Mouse (Mus musculus): Measurements from ENCODE around the gene Vps9d1. TPM values are rescaled to one million over a fixed set of nuclear protein-coding genes. Genes with fewer than 3 reads are reported as not detected.
"Not testable (repeated sequence)": the region's sequence is repeated elsewhere in the genome, so short reads cannot be mapped to it uniquely, and the experiment has no call there.

Vps9d1 gene
- polyA plus RNA-seq, 1 experiment from 2014 or later, result 44.3 TPM

DNA sequence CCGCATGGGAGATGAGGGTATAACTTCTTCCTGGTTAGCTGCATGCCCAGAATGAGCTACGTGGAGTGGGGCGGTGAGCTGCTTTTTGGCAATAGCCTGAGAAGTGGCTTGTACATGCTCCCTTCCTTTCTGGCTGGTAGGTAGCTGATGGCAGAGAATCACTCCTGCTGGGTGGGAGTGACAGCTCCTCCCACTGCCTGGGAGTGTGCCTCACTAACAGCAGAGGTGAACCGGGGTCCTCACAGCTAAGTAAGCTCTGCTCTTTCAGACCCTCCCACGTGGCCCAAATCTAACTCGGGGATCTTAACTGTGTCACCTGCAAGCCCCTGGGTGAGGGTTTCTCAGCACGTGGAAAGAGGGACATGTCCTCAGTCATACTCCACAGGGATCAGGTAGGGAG lies 21.6 kb downstream of the Vps9d1 start:
- Histone ChIP-seq H3K9me3 (replicated peaks) (no peaks in the 10 kb centered on the region), H3K4me3 (no peak overlapping the region), H3K27ac (no peak overlapping the region), H3K27me3 (peaks cover 43% of the 10 kb centered on the region), H3K36me3 (peaks cover 21% of the 10 kb centered on the region), H3K9ac (no peak overlapping the region), H3K4me2 (replicated peaks) (no peak overlapping the region), H3K4me1 (peaks cover 23% of the 10 kb centered on the region)
- WGBS, result 43% methylated on average over 7 of the region's 7 CpGs
- ATAC-seq (ENCODE audit: low FRiP score), result no peak

GRCm38 (mm10) chr8:123231742-123232141 lies 22.4 kb downstream of the Vps9d1 start:
- H3K9me3 ChIP-seq (replicated peaks), result no peaks in the 10 kb centered on the region
- H3K27me3 ChIP-seq, result peaks cover 35% of the 10 kb centered on the region
- H3K4me2 ChIP-seq (replicated peaks), result no peak overlapping the region
- peaks cover 30% of the 10 kb centered on the region for H3K36me3 ChIP-seq
- H3K4me3 ChIP-seq, result no peak overlapping the region
- no peak for ATAC-seq (ENCODE audit: low FRiP score)
- H3K4me1 ChIP-seq, result peaks cover 23% of the 10 kb centered on the region
- 63% methylated on average over 5 of the region's 5 CpGs for WGBS
- no peak overlapping the region for H3K27ac ChIP-seq
- H3K9ac ChIP-seq, result no peak overlapping the region

GRCm38 (mm10) chr8:123230326-123230725 lies 23.8 kb downstream of the Vps9d1 start:
- peaks cover 22% of the 10 kb centered on the region for H3K27me3 ChIP-seq
- 87% methylated on average over 11 of the region's 11 CpGs for WGBS
- H3K9me3 ChIP-seq (replicated peaks); H3K4me3 ChIP-seq; H3K4me2 ChIP-seq (replicated peaks); H3K9ac ChIP-seq; ATAC-seq (ENCODE audit: low FRiP score); H3K27ac ChIP-seq: not testable (repeated sequence)
- H3K4me1 ChIP-seq, result peaks cover 21% of the 10 kb centered on the region
- peaks cover 30% of the 10 kb centered on the region for H3K36me3 ChIP-seq

- 96% methylated on average over 1 of the region's 1 CpGs for WGBS
- H3K27ac ChIP-seq, result no peak overlapping the region
- no peak overlapping the region for H3K4me3 ChIP-seq
- ATAC-seq (ENCODE audit: low FRiP score), result no peak
- peaks cover 19% of the 10 kb centered on the region for H3K4me1 ChIP-seq
- H3K9ac ChIP-seq, result no peak overlapping the region
- peaks cover 3% of the 10 kb centered on the region for H3K27me3 ChIP-seq
- peaks cover 30% of the 10 kb centered on the region for H3K36me3 ChIP-seq
- no peaks in the 10 kb centered on the region for H3K9me3 ChIP-seq (replicated peaks)
- H3K4me2 ChIP-seq (replicated peaks), result no peak overlapping the region
Measured at GRCm38 (mm10) chr8:123228416-123228815, 25.7 kb downstream of the Vps9d1 start.

- ATAC-seq (ENCODE audit: low FRiP score), result peak; percentile 81
- Histone ChIP-seq H3K27ac (peak within 1 kb of the TSS; percentile 82), H3K9me3 (replicated peaks) (no peaks in the 10 kb centered on the region), H3K4me1 (peaks cover 16% of the 10 kb centered on the region), H3K27me3 (no peaks in the 10 kb centered on the region), H3K4me3 (peak within 1 kb of the TSS; percentile 84), H3K4me2 (replicated peaks) (peak within 1 kb of the TSS; percentile 95), H3K36me3 (peaks cover 24% of the 10 kb centered on the region), H3K9ac (peak within 1 kb of the TSS; percentile 94)
- WGBS, result 4% methylated on average over 59 of the region's 59 CpGs
Measured at GRCm38 (mm10) chr8:123224278-123225266, 29.6 kb downstream of the Vps9d1 start, which contains the start of gene Cdk10. TSS of gene Cdk10 (plus strand) at chr8:123224842.

DNA sequence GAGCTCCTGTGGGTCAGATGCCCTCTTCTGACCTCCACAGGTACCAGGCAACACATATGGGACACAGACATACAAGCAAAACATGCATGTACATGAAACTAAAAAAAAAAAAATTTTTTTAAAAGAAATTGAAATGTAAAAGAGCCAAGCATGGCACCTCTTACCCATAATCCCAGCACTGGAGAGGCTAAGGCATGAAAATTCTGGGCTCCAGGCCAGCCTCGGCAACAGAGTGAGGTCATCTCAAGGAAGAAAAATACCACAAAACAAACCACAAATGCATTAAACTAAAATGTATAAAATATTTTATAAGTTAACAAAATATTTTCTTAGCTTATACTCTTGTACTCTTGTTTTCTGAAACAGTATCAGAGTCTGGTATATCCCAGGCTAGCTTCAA lies 33.2 kb downstream of the Vps9d1 start:
- no peaks in the 10 kb centered on the region for H3K9me3 ChIP-seq (replicated peaks)
- ATAC-seq (ENCODE audit: low FRiP score), result no peak
- 93% methylated on average over 1 of the region's 1 CpGs for WGBS

DNA sequence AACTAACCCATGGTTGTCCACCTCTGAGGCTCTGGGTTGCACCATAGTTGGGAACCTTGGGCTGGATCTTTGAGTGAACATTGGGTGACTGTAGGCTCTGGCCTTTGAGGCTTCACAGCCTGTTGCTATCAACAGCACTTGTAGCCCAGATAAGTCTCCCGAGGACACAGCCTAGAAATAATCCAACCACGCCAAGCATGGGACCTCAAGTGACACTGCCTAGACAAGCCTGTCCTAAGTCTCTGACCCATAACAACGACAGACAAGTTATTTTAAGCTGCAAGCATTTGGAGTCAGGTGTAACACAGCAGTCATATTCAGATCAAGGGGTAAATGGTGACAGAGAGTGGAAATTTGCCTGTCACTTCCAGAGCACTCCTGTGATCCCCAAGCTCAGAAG lies 38.7 kb downstream of the Vps9d1 start:
- H3K9me3 ChIP-seq (replicated peaks), result no peaks in the 10 kb centered on the region
- H3K36me3 ChIP-seq, result 0 out of 2 replicates have a peak, but pooled peaks cover 7% of the 10 kb centered on the region
- WGBS, result 85% methylated on average over 3 of the region's 3 CpGs
- no peaks in the 10 kb centered on the region for H3K27me3 ChIP-seq
- no peak overlapping the region for H3K27ac ChIP-seq
- H3K4me1 ChIP-seq, result peaks cover 23% of the 10 kb centered on the region
- no peak for ATAC-seq (ENCODE audit: low FRiP score)
- H3K9ac ChIP-seq, result no peak overlapping the region
- no peak overlapping the region for H3K4me3 ChIP-seq
- no peak overlapping the region for H3K4me2 ChIP-seq (replicated peaks)

More for the DNA sequence above, 33.2 kb downstream of the Vps9d1 start:
- no peaks in the 10 kb centered on the region for H3K27me3 ChIP-seq
- no peak overlapping the region for H3K4me2 ChIP-seq (replicated peaks)
- no peaks in the 10 kb centered on the region for H3K36me3 ChIP-seq
- H3K9ac ChIP-seq, result no peak overlapping the region
- peaks cover 15% of the 10 kb centered on the region for H3K4me1 ChIP-seq
- no peak overlapping the region for H3K27ac ChIP-seq
- H3K4me3 ChIP-seq, result no peak overlapping the region

DNA sequence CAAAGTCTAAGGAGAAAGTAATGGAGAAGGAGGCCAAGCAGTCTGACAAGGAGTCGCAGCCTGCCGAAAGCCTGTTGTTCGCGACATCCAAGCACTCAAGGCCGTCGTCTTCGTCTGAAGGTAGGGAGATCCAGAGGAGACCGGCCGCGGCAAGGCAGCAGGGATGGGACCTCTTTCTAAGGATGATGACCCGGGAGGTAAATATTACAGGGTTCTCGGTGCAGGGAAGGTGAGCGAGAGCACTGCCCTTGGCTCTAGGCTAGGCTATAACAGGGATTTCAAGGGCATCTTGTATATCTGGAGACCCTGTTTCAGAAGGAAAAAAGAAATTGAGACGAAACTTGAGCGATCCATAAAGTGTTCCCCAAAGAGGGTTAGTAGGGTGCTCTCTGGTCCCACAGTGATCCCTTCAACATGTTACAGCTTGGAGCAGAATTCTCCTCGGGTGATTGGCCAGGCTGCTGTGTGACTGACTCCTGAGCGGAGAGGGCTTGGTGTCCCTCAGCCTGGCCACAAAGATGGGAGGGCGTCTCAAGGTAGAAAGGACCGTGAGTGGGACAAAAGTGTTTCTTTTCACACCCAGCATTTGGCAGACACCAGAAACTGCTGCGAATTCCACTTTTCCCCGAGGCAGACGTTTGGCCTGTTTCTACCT lies 40.9 kb downstream of the Vps9d1 start:
- no peaks in the 10 kb centered on the region for H3K27me3 ChIP-seq
- H3K9me3 ChIP-seq (replicated peaks), result no peaks in the 10 kb centered on the region
- no peak for ATAC-seq (ENCODE audit: low FRiP score)
- H3K4me3 ChIP-seq, result peak overlapping the region; percentile 93
- H3K27ac ChIP-seq, result peak overlapping the region; percentile 50; the same call in 1 of the 2 replicates
- H3K4me2 ChIP-seq (replicated peaks), result peak overlapping the region; percentile 89
- peaks cover 29% of the 10 kb centered on the region for H3K36me3 ChIP-seq
- 21% methylated on average over 22 of the region's 22 CpGs for WGBS
- peaks cover 23% of the 10 kb centered on the region for H3K4me1 ChIP-seq
- peak overlapping the region; percentile 98 for H3K9ac ChIP-seq

DNA sequence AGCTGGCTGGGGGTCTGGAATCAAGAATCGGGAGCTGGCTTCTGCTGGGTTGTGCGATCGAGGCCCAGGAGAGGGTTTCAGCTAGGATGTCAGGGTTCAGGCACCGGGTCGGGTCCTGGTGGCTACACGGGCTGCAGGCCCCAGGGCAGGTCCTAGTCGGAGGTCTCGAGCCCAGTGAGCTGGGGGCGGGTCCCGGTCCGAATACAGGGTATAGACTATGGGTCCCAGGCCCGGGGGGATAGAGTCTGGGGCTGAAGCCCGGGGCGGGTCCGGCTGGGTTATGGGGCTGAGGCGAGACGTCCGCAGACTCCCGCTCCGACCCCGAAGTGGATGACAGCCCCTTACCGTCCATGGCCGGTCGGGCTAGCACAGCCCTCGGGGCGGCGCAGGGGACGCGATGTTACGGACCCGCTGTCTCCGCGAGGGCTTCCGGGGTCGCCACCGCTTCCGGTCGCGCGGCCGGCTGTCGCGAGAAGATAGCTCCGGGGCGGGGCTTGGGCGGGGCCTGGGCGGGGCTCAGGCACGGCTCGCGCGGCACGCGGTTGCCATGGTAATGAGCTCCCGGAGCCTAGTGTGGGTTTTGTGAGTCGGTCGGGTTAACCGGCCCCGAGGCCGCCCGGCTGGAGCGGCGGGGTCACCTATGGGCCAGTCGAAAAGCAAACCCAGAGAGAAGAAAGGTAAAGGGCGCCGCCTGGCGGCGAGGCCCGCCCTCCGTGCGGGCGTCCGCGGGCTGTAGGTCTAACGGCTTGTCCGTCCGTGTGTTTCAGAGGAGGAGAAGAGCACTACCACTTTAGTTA lies 41.6 kb downstream of the Vps9d1 start, which contains the start of the genes Chmp1a and Spata33:
TSS of gene Chmp1a (minus strand) at position 443 of the 797 bp plus-strand sequence.
TSS of gene Spata33 (plus strand) at position 512 of the 797 bp plus-strand sequence.
- ATAC-seq (ENCODE audit: low FRiP score), result peak; percentile 95
- Histone ChIP-seq H3K4me2 (replicated peaks) (peak within 1 kb of the TSS; percentile 89), H3K27me3 (no peaks in the 10 kb centered on the region), H3K9me3 (replicated peaks) (no peaks in the 10 kb centered on the region), H3K27ac (peak within 1 kb of the TSS; percentile 50), H3K4me3 (peak within 1 kb of the TSS; percentile 93), H3K36me3 (peaks cover 36% of the 10 kb centered on the region), H3K4me1 (peaks cover 23% of the 10 kb centered on the region), H3K9ac (peak within 1 kb of the TSS; percentile 98)
- WGBS, result 1% methylated on average over 76 of the region's 76 CpGs

GRCm38 (mm10) chr8:123211876-123212275 lies 42.3 kb downstream of the Vps9d1 start:
- peak overlapping the region; percentile 98 for H3K9ac ChIP-seq
- H3K4me1 ChIP-seq, result peaks cover 23% of the 10 kb centered on the region
- no peak for ATAC-seq (ENCODE audit: low FRiP score)
- no peak overlapping the region for H3K27ac ChIP-seq
- WGBS, result 45% methylated on average over 10 of the region's 10 CpGs
- H3K9me3 ChIP-seq (replicated peaks), result no peaks in the 10 kb centered on the region
- H3K36me3 ChIP-seq, result peaks cover 42% of the 10 kb centered on the region
- no peaks in the 10 kb centered on the region for H3K27me3 ChIP-seq
- H3K4me3 ChIP-seq, result peak overlapping the region; percentile 93
- H3K4me2 ChIP-seq (replicated peaks), result peak overlapping the region; percentile 89

GRCm38 (mm10) chr8:123203571-123203970 lies 50.6 kb downstream of the Vps9d1 start:
- Histone ChIP-seq H3K9me3 (replicated peaks) (no peaks in the 10 kb centered on the region), H3K4me3 (no peak overlapping the region), H3K4me1 (0 out of 2 replicates have a peak, but pooled peaks cover 3% of the 10 kb centered on the region), H3K27ac (no peak overlapping the region), H3K9ac (no peak overlapping the region), H3K4me2 (replicated peaks) (no peak overlapping the region), H3K27me3 (no peaks in the 10 kb centered on the region), H3K36me3 (peaks cover 41% of the 10 kb centered on the region)
- no peak for ATAC-seq (ENCODE audit: low FRiP score)
- 91% methylated on average over 3 of the region's 3 CpGs for WGBS
